Mouse (Mus musculus): ENCODE results near the gene Ptprs. TPM values are rescaled to one million over a fixed set of nuclear protein-coding genes. Genes with fewer than 3 reads are reported as not detected.
A peak's percentile ranks its signal among the peaks of the same experiment; 100 is the strongest.

Gene Ptprs
- polyA plus RNA-seq, 1 experiment from 2014 or later: 76.1 TPM

DNA sequence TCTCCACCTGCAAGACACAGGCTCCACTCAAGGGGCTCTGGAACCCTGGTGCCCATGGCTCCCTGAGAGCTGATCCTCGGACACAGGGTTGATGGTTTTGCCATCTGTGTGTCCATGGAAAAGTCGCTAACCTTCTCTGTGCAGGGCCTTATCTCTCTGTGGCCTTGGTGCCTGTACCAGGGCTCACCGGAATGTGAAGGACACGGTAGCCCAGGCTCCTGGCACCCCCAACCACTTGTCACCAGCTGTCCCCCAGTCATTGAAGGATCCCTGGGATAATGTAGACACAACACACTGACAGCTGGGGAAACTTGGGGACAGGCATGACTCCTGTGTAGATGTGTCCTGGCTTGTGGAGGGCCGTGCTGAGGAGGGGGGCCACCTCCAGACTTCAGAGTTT, 5.1 kb downstream of the Ptprs start:
- Histone ChIP-seq H3K4me1 (ENCODE audit: insufficient read depth, low read length) (peaks cover 84% of the 10 kb centered on the region), H3K27me3 (ENCODE audit: insufficient read depth, low read length) (peaks cover 21% of the 10 kb centered on the region), H3K4me2 (replicated peaks; ENCODE audit: low read depth, low read length) (no peak overlapping the region), H3K9me3 (ENCODE audit: low read length) (0 out of 2 replicates have a peak, but pooled peaks cover 3% of the 10 kb centered on the region), H3K4me3 (ENCODE audit: low read length) (no peak overlapping the region), H3K36me3 (ENCODE audit: insufficient read depth, low read length) (0 out of 2 replicates have a peak, but pooled peaks cover 3% of the 10 kb centered on the region), H3K9ac (replicated peaks; ENCODE audit: low read length) (no peak overlapping the region), H3K27ac (ENCODE audit: low read length) (no peak overlapping the region)
- 67% methylated on average over 5 of the region's 5 CpGs for WGBS
- no peak for ATAC-seq (ENCODE audit: low FRiP score, low TSS enrichment)

DNA sequence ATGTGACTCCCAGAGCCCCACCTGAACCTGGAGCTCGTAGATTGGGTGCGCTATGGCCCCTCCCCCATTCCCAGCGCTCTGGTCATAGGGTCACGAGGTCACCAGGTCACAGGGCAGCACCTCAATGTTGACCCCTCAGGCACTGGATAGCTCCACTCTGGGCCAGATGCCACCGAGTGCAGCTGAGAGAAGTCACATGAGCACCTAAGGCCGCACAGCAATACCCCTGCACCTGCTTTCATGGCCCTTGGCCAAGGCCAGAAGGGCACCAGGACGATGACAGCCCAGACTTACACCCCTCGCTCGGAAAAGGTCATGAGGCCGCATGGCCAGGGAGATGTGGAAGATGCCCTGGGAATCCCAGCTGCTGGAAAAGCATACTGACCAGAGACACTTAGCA, 5.7 kb downstream of the Ptprs start:
- peaks cover 83% of the 10 kb centered on the region for H3K4me1 ChIP-seq (ENCODE audit: insufficient read depth, low read length)
- H3K27ac ChIP-seq (ENCODE audit: low read length): 0 out of 2 replicates have a peak overlapping the region, but pooled peaks have one; percentile 9
- 0 out of 2 replicates have a peak, but pooled peaks cover 3% of the 10 kb centered on the region for H3K9me3 ChIP-seq (ENCODE audit: low read length)
- H3K4me2 ChIP-seq (replicated peaks; ENCODE audit: low read depth, low read length): peak overlapping the region; percentile 69
- ATAC-seq (ENCODE audit: low FRiP score, low TSS enrichment): no peak
- H3K4me3 ChIP-seq (ENCODE audit: low read length): peak overlapping the region; percentile 34
- 0 out of 2 replicates have a peak, but pooled peaks cover 3% of the 10 kb centered on the region for H3K36me3 ChIP-seq (ENCODE audit: insufficient read depth, low read length)
- peak overlapping the region; percentile 46 for H3K9ac ChIP-seq (replicated peaks; ENCODE audit: low read length)
- H3K27me3 ChIP-seq (ENCODE audit: insufficient read depth, low read length): peaks cover 21% of the 10 kb centered on the region
- 14% methylated on average over 10 of the region's 10 CpGs for WGBS

DNA sequence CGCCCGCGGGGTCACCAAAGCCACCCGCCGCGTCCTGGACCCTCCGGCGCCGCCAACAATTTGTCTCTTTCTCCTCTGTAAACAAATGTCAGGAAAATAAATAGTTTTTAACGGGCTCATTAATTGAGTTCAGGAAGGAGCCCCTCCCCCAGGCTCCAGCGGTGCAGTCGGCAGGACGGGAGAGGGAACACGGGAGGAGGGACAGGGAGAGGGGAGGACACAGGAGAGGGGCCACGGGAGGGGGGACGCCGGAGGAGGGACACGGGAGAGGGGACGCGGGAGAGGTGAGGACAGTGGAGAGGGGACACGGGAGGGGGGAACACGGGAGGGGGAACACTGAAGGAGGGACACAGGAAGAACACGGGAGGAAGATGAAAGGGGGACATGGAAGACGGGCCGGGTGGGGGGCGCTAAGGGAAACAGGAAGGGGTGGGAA, 6.3 kb downstream of the Ptprs start:
- Histone ChIP-seq H3K4me3 (ENCODE audit: low read length) (peak overlapping the region; percentile 34), H3K27me3 (ENCODE audit: insufficient read depth, low read length) (peaks cover 21% of the 10 kb centered on the region), H3K27ac (ENCODE audit: low read length) (peak overlapping the region; percentile 84), H3K9ac (replicated peaks; ENCODE audit: low read length) (peak overlapping the region; percentile 46), H3K36me3 (ENCODE audit: insufficient read depth, low read length) (0 out of 2 replicates have a peak, but pooled peaks cover 3% of the 10 kb centered on the region), H3K4me1 (ENCODE audit: insufficient read depth, low read length) (peaks cover 77% of the 10 kb centered on the region), H3K9me3 (ENCODE audit: low read length) (0 out of 2 replicates have a peak, but pooled peaks cover 3% of the 10 kb centered on the region), H3K4me2 (replicated peaks; ENCODE audit: low read depth, low read length) (peak overlapping the region; percentile 69)
- peak; percentile 26; the same call in 1 of the 2 replicates for ATAC-seq (ENCODE audit: low FRiP score, low TSS enrichment)
- under 1% methylated on average over 26 of the region's 26 CpGs for WGBS

DNA sequence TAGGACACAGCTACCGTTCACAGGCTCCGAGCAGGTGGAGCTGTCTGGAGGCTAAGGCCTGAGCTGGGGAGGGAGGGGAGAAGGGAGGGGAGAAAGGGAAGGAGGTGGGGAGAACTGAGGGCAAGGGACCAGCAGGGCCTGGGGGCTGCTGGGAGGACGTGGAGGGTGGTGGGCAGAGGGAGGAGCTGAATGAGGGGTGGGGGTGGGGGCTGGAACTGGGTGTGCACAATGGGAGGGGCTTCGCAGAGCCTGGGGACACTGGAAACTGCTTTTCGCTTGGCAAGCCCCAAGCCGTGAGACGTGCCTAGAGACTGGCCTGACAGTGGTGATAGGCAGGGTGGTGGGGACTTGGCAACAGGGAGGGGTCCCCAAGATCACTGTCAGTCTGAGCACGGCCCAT, 7.0 kb downstream of the Ptprs start:
- peak overlapping the region; percentile 69 for H3K4me2 ChIP-seq (replicated peaks; ENCODE audit: low read depth, low read length)

DNA sequence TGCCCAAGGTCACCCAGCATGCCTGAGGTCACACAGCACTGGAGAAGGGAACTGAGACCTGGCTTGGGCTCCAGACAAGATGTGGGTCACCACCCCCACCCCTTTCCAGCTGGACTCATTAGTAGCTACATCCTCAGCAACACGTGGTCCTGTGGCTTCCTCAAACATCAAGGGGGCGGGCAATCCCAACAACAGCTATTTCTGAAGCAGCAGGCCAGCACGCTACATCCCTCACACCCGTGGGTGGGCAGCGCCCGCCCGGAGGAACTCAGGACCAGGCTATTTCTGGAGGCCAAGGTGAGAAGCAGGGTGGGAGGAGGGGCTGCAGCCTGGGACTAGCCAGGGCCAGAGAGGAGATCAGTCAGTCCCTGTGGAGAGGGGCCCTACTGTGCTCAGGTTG, 7.4 kb downstream of the Ptprs start:
- H3K36me3 ChIP-seq (ENCODE audit: insufficient read depth, low read length): 0 out of 2 replicates have a peak, but pooled peaks cover 3% of the 10 kb centered on the region
- H3K27ac ChIP-seq (ENCODE audit: low read length): peak overlapping the region; percentile 84
- WGBS: 36% methylated on average over 7 of the region's 7 CpGs
- H3K4me3 ChIP-seq (ENCODE audit: low read length): no peak overlapping the region
- ATAC-seq (ENCODE audit: low FRiP score, low TSS enrichment): no peak
- 0 out of 2 replicates have a peak, but pooled peaks cover 3% of the 10 kb centered on the region for H3K9me3 ChIP-seq (ENCODE audit: low read length)
- peaks cover 12% of the 10 kb centered on the region for H3K27me3 ChIP-seq (ENCODE audit: insufficient read depth, low read length)
- H3K4me1 ChIP-seq (ENCODE audit: insufficient read depth, low read length): peaks cover 68% of the 10 kb centered on the region
- 0 out of 2 replicates have a peak overlapping the region, but pooled peaks have one; percentile 31 for H3K9ac ChIP-seq (replicated peaks; ENCODE audit: low read length)
- H3K4me2 ChIP-seq (replicated peaks; ENCODE audit: low read depth, low read length): 0 out of 2 replicates have a peak overlapping the region, but pooled peaks have one; percentile 23

More for the DNA sequence above, 7.0 kb downstream of the Ptprs start:
- Histone ChIP-seq H3K27me3 (ENCODE audit: insufficient read depth, low read length) (peaks cover 16% of the 10 kb centered on the region), H3K36me3 (ENCODE audit: insufficient read depth, low read length) (0 out of 2 replicates have a peak, but pooled peaks cover 3% of the 10 kb centered on the region), H3K27ac (ENCODE audit: low read length) (peak overlapping the region; percentile 84), H3K9me3 (ENCODE audit: low read length) (0 out of 2 replicates have a peak, but pooled peaks cover 3% of the 10 kb centered on the region), H3K9ac (replicated peaks; ENCODE audit: low read length) (peak overlapping the region; percentile 46), H3K4me1 (ENCODE audit: insufficient read depth, low read length) (peaks cover 70% of the 10 kb centered on the region), H3K4me3 (ENCODE audit: low read length) (peak overlapping the region; percentile 34; the same call in 1 of the 2 replicates)
- WGBS: 15% methylated on average over 8 of the region's 8 CpGs
- peak; percentile 31 for ATAC-seq (ENCODE audit: low FRiP score, low TSS enrichment)

DNA sequence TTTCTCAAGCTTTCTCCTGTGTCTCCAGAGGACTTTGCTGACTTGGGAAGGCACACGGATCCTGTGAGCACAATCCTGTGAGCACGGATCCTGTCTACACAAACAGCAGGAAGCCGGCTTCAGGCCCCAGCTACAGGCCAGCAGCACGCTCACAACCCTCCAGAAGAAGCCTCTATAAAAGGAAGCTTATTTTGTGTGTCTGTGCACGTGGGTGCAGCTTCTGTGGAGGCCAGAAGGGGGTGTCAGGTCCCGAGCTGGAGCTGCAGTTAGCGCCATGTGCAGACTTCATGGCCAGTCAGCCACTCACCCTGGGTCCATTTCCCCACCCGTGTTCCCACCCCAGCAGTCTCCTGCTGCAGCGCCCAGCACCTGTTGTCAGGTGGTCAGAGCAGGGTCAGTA, 7.9 kb downstream of the Ptprs start:
- Histone ChIP-seq H3K9me3 (ENCODE audit: low read length) (0 out of 2 replicates have a peak, but pooled peaks cover 3% of the 10 kb centered on the region), H3K4me2 (replicated peaks; ENCODE audit: low read depth, low read length) (no peak overlapping the region), H3K9ac (replicated peaks; ENCODE audit: low read length) (no peak overlapping the region), H3K4me1 (ENCODE audit: insufficient read depth, low read length) (peaks cover 68% of the 10 kb centered on the region), H3K27me3 (ENCODE audit: insufficient read depth, low read length) (peaks cover 7% of the 10 kb centered on the region; the same call in 1 of the 2 replicates), H3K4me3 (ENCODE audit: low read length) (no peak overlapping the region), H3K27ac (ENCODE audit: low read length) (peak overlapping the region; percentile 87), H3K36me3 (ENCODE audit: insufficient read depth, low read length) (0 out of 2 replicates have a peak, but pooled peaks cover 3% of the 10 kb centered on the region)
- no peak for ATAC-seq (ENCODE audit: low FRiP score, low TSS enrichment)
- WGBS: 89% methylated on average over 9 of the region's 9 CpGs

DNA sequence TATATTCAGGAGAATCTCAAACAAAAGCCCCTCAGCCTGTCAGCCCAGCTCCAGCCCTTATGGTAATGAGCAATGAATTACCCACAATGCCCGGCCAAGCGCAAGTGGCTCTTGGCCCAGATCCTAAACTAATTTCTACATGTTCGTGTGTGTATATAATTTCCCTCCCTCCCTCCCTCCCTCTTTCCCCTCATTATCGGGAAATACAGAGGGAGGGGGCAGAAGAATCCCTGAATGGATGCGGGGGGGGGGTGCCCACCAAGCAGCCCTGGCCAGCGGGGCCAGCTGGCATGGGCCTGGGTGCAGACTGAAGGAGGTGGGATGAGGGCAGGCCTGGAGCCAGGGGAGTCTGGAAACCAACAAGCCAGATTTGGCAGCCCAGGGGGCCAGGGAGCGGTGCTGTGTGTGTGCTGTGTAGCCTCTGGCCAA, 8.8 kb downstream of the Ptprs start:
- no peaks in the 10 kb centered on the region for H3K27me3 ChIP-seq (ENCODE audit: insufficient read depth, low read length)
- 0 out of 2 replicates have a peak, but pooled peaks cover 3% of the 10 kb centered on the region for H3K36me3 ChIP-seq (ENCODE audit: insufficient read depth, low read length)
- peaks cover 66% of the 10 kb centered on the region for H3K4me1 ChIP-seq (ENCODE audit: insufficient read depth, low read length)
- H3K9ac ChIP-seq (replicated peaks; ENCODE audit: low read length): peak overlapping the region; percentile 50; the same call in 1 of the 2 replicates
- 0 out of 2 replicates have a peak, but pooled peaks cover 3% of the 10 kb centered on the region for H3K9me3 ChIP-seq (ENCODE audit: low read length)
- peak overlapping the region; percentile 34 for H3K4me2 ChIP-seq (replicated peaks; ENCODE audit: low read depth, low read length)
- no peak overlapping the region for H3K4me3 ChIP-seq (ENCODE audit: low read length)
- ATAC-seq (ENCODE audit: low FRiP score, low TSS enrichment): no peak
- WGBS: 25% methylated on average over 7 of the region's 7 CpGs
- peak overlapping the region; percentile 87 for H3K27ac ChIP-seq (ENCODE audit: low read length)

DNA sequence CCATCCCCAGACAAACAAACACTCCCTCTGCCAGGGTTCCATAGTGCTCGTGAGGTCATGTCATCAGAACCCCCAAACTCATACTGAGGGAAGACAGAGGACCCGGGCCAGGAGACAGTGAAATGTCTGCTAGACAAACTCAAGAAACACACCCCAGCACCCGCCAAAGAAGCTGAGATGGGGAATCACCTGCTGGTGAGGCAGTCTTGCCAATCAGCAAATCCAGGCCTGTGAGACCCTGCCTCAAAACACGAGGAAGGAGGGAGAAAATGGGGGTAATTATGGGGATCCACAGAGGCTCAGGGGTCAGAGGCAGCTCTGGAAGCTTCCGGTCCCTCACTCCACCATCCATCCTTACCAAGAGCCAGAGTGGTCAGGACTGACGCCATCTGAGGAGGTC, 9.5 kb downstream of the Ptprs start:
- no peak for ATAC-seq (ENCODE audit: low FRiP score, low TSS enrichment)
- Histone ChIP-seq H3K27me3 (ENCODE audit: insufficient read depth, low read length) (no peaks in the 10 kb centered on the region), H3K9ac (replicated peaks; ENCODE audit: low read length) (no peak overlapping the region), H3K36me3 (ENCODE audit: insufficient read depth, low read length) (0 out of 2 replicates have a peak, but pooled peaks cover 3% of the 10 kb centered on the region), H3K9me3 (ENCODE audit: low read length) (0 out of 2 replicates have a peak, but pooled peaks cover 3% of the 10 kb centered on the region), H3K4me3 (ENCODE audit: low read length) (no peak overlapping the region), H3K4me1 (ENCODE audit: insufficient read depth, low read length) (peaks cover 59% of the 10 kb centered on the region), H3K4me2 (replicated peaks; ENCODE audit: low read depth, low read length) (no peak overlapping the region; the same call in 1 of the 2 replicates), H3K27ac (ENCODE audit: low read length) (0 out of 2 replicates have a peak overlapping the region, but pooled peaks have one; percentile 4)
- 62% methylated on average over 6 of the region's 6 CpGs for WGBS

DNA sequence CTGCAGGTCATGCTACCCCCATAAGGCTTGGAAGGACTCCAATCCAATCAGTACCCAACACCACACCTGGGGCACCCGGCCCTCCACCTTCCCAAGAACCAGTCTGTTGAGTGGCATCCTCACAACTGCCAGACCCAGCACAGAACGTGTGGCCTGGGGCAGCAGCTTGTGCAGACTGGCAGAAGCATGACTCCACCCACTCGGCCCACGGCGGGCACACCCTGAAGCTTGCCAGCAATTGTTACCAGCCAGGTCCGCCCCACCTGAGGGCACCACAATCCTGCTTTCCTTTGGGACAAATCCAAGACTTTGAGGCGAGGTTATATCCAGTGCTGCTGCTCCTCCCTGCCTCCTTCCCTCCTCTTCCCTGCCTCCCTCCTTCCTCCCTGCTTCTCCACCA, 11.5 kb downstream of the Ptprs start:
- Histone ChIP-seq H3K4me3 (ENCODE audit: low read length) (no peak overlapping the region), H3K36me3 (ENCODE audit: insufficient read depth, low read length) (0 out of 2 replicates have a peak, but pooled peaks cover 3% of the 10 kb centered on the region), H3K9ac (replicated peaks; ENCODE audit: low read length) (0 out of 2 replicates have a peak overlapping the region, but pooled peaks have one; percentile 12), H3K27ac (ENCODE audit: low read length) (no peak overlapping the region), H3K4me1 (ENCODE audit: insufficient read depth, low read length) (peaks cover 59% of the 10 kb centered on the region), H3K9me3 (ENCODE audit: low read length) (0 out of 2 replicates have a peak, but pooled peaks cover 3% of the 10 kb centered on the region), H3K27me3 (ENCODE audit: insufficient read depth, low read length) (no peaks in the 10 kb centered on the region), H3K4me2 (replicated peaks; ENCODE audit: low read depth, low read length) (no peak overlapping the region)
- WGBS: 84% methylated on average over 7 of the region's 7 CpGs
- no peak for ATAC-seq (ENCODE audit: low FRiP score, low TSS enrichment)

DNA sequence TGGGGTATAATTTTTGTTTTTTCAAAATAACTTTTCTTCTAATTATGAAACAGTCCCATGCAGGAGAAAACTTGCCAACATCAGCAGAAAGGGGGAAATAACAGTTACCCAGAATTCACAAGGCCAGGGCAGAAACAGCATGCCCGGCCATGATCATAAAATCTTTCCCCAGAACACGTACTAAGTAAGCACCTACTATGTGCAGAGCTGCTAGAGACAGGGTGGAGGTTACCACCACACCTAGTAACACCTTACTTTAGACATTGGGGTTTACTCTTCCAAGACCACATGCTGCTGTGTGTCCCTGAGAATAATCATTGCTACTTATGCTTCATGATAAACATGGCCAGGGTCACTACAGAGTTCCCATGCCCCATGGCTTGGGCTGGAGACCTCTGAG, 11.9 kb downstream of the Ptprs start:
- Histone ChIP-seq H3K36me3 (ENCODE audit: insufficient read depth, low read length) (0 out of 2 replicates have a peak, but pooled peaks cover 3% of the 10 kb centered on the region), H3K27me3 (ENCODE audit: insufficient read depth, low read length) (no peaks in the 10 kb centered on the region), H3K4me2 (replicated peaks; ENCODE audit: low read depth, low read length) (no peak overlapping the region), H3K4me3 (ENCODE audit: low read length) (no peak overlapping the region), H3K4me1 (ENCODE audit: insufficient read depth, low read length) (peaks cover 59% of the 10 kb centered on the region), H3K9ac (replicated peaks; ENCODE audit: low read length) (no peak overlapping the region), H3K9me3 (ENCODE audit: low read length) (0 out of 2 replicates have a peak, but pooled peaks cover 3% of the 10 kb centered on the region), H3K27ac (ENCODE audit: low read length) (no peak overlapping the region)
- 85% methylated on average over 2 of the region's 2 CpGs for WGBS
- no peak for ATAC-seq (ENCODE audit: low FRiP score, low TSS enrichment)
